8 mouse cellular contexts compared by ENCODE assay signal in genomic region chr11:46848221-46848971, GRCm38 (mm10). TPM values are rescaled to one million over a fixed set of nuclear protein-coding genes. Genes with fewer than 3 reads are reported as not detected.
A peak's percentile ranks its signal among the peaks of the same experiment; 100 is the strongest.
DNase-seq lines count a peak whose midpoint lies in the region; ATAC-seq and TF ChIP-seq lines count a peak whose summit lies in the region.

No protein-coding gene starts in this region.

- H3K4me2 ChIP-seq in hindbrain, embryonic 12.5 days (replicated peaks): no peak overlapping the region

- H3K27me3 ChIP-seq in kidney, adult 2 months (replicated peaks; ENCODE audit: control insufficient read depth, insufficient read depth, low read length): no peaks in the 10 kb centered on the region; the same call in 1 of the 2 replicates
- no peaks in the 10 kb centered on the region for H3K27me3 ChIP-seq in hindbrain, embryonic 12.5 days

- 33% methylated on average over 8 of the region's 8 CpGs for WGBS in kidney, adult 2 months
- WGBS in hindbrain, embryonic 12.5 days: 34% methylated on average over 8 of the region's 8 CpGs

- peak; percentile 63; the same call in 1 of the 2 replicates for ATAC-seq in hindbrain, embryonic 12.5 days (ENCODE audit: low FRiP score)

- no peaks in the 10 kb centered on the region for H3K4me1 ChIP-seq in kidney, adult 2 months (ENCODE audit: control insufficient read depth, insufficient read depth, low read length)
- no peaks in the 10 kb centered on the region for H3K4me1 ChIP-seq in hindbrain, embryonic 12.5 days

- H3K4me3 ChIP-seq in kidney, adult 2 months (ENCODE audit: insufficient read depth, low read depth, low read length): no peak overlapping the region
- no peak overlapping the region for H3K4me3 ChIP-seq in hindbrain, embryonic 12.5 days

- H3K27ac ChIP-seq in kidney, adult 2 months (ENCODE audit: insufficient read depth, low read depth, low read length): no peak overlapping the region
- H3K27ac ChIP-seq in hindbrain, embryonic 12.5 days: no peak overlapping the region

- DNase-seq in kidney, adult 2 months: peak; percentile 5
- DNase-seq in kidney, adult 11 months: no peak
- DNase-seq in ZHBTc4 (ENCODE audit: low read depth, low spot score): peak; percentile 23
- DNase-seq in lung, postnatal 10 days: peak; percentile 50
- DNase-seq in ovary, postnatal 10 days (ENCODE audit: low spot score): no peak
- no peak for DNase-seq in cerebellum, postnatal 36 days
- DNase-seq in urinary bladder, adult 2 months (ENCODE audit: low spot score): no peak

- TF ChIP-seq POLR2A in kidney, adult 2 months (IDR thresholded peaks at IDR 0.05; ENCODE audit: low read depth, low read length): no peak

- H3K9me3 ChIP-seq in hindbrain, embryonic 12.5 days (replicated peaks): no peaks in the 10 kb centered on the region

- no peaks in the 10 kb centered on the region for H3K36me3 ChIP-seq in kidney, adult 2 months (ENCODE audit: control insufficient read depth, insufficient read depth, low read length)
- H3K36me3 ChIP-seq in hindbrain, embryonic 12.5 days: no peaks in the 10 kb centered on the region

- TF ChIP-seq CTCF in kidney, adult 2 months (conservative IDR thresholded peaks at IDR 0.05; ENCODE audit: insufficient read depth, insufficient read length, low read depth, low read length): no peak

- H3K9ac ChIP-seq in hindbrain, embryonic 12.5 days: no peak overlapping the region

RNA-seq across cellular contexts. Expression of gene Timd4, which starts 37.8 kb away (rescaled TPM):
- polyA plus RNA-seq in kidney, adult 2 months (2012; rRNA removed): 0.16 and 2.3 TPM in 2 replicates
- 0.23 TPM in 1 of 2 replicates, not detected in the other for polyA plus RNA-seq in hindbrain, embryonic 12.5 days (2016; fragmentation: Nextera tagmentation; extraction: Ambion mirVana)
- 3.1 and 3.3 TPM in 2 replicates for polyA plus RNA-seq in urinary bladder, adult 2 months (2012; rRNA removed)

Comparison
In these comparisons a context has a peak if more than half of its experiments do, and no peak if none do; other contexts are left out.
1. DNase-seq: peak in kidney, adult 2 months (single experiment), ZHBTc4 (single experiment) and lung, postnatal 10 days (single experiment); none in kidney, adult 11 months (single experiment), ovary, postnatal 10 days (single experiment), cerebellum, postnatal 36 days (0 of 2) and urinary bladder, adult 2 months (single experiment).